Mouse (Mus musculus): ENCODE measurements around the gene Abcb9. TPM values are rescaled to one million over a fixed set of nuclear protein-coding genes. Genes with fewer than 3 reads are reported as not detected.
"Not testable (repeated sequence)": the region's sequence is repeated elsewhere in the genome, so short reads cannot be mapped to it uniquely, and the experiment has no call there.

Abcb9 gene
- total and polyA plus RNA-seq, 2 experiments from 2014 or later = 29.6 to 42.1 TPM

DNA sequence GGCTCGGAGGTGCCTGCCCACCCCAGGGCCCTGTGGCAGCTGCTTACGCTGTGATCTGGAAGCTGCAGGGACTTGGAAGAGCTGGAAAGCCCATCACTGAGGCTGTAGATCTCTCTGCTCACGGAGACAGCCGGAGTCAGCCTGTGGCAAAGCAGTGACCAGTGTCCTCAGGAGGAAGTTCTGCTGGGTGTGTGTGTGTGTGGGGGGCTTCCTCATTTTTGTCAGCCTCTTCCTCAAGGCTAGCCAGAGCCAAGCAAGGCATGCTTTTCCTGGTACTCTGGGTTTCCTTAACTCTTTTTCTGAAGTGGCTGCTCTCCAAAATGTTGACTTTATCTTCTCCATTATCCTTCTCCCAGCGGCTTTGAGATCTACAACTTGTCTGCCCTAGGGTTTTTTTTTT lies 35.9 kb downstream of the Abcb9 start:
- no peaks in the 10 kb centered on the region for H3K4me1 ChIP-seq (ENCODE audit: insufficient read depth, low read length)
- H3K27ac ChIP-seq (ENCODE audit: low read depth, low read length) = no peak overlapping the region
- no peaks in the 10 kb centered on the region for H3K27me3 ChIP-seq (ENCODE audit: insufficient read depth, low read length)
- no peak for ATAC-seq (ENCODE audit: low FRiP score)
- H3K4me2 ChIP-seq (ENCODE audit: low read depth, low read length, poor library complexity, severe bottlenecking) = no peak overlapping the region
- 76% methylated on average over 5 of the region's 5 CpGs for WGBS
- no peaks in the 10 kb centered on the region for H3K9me3 ChIP-seq (ENCODE audit: low read length)
- peaks cover 20% of the 10 kb centered on the region for H3K36me3 ChIP-seq (ENCODE audit: insufficient read depth, low read length)
- DNase-seq (ENCODE audit: low spot score) = no peak
- no peak overlapping the region for H3K9ac ChIP-seq (replicated peaks; ENCODE audit: low read length, poor library complexity, severe bottlenecking)
- no peak for TF ChIP-seq CTCF (IDR thresholded peaks at IDR 0.05)
- H3K4me3 ChIP-seq (ENCODE audit: low read depth, low read length) = no peak overlapping the region

DNA sequence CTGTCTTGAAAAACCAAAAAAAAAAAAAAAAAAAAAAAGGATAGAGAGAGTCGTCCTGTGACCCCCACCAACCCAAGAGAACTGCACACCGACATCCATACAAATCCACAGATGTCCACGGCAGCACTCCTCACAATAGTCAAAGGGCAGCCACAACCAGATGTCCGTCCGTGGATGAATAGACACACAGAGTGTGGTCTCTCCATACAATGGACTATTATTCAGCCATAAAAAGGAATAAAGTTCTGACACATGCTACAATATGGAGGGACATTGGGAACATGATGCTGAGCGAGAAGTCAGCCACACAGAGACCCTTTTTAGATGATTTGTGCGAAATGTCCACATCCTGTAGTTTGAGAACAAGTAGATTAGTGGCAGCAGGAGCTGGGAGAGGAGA lies 36.8 kb downstream of the Abcb9 start:
- H3K36me3 ChIP-seq (ENCODE audit: insufficient read depth, low read length) = peaks cover 12% of the 10 kb centered on the region
- DNase-seq (ENCODE audit: low spot score) = no peak
- H3K9me3 ChIP-seq (ENCODE audit: low read length) = no peaks in the 10 kb centered on the region
- H3K4me1 ChIP-seq (ENCODE audit: insufficient read depth, low read length) = no peaks in the 10 kb centered on the region
- ATAC-seq (ENCODE audit: low FRiP score) = no peak
- 60% methylated on average over 7 of the region's 7 CpGs for WGBS
- H3K4me3 ChIP-seq (ENCODE audit: low read depth, low read length) = no peak overlapping the region
- no peak for TF ChIP-seq CTCF (IDR thresholded peaks at IDR 0.05)
- no peak overlapping the region for H3K4me2 ChIP-seq (ENCODE audit: low read depth, low read length, poor library complexity, severe bottlenecking)
- H3K27ac ChIP-seq (ENCODE audit: low read depth, low read length) = no peak overlapping the region
- no peak overlapping the region for H3K9ac ChIP-seq (replicated peaks; ENCODE audit: low read length, poor library complexity, severe bottlenecking)
- no peaks in the 10 kb centered on the region for H3K27me3 ChIP-seq (ENCODE audit: insufficient read depth, low read length)

DNA sequence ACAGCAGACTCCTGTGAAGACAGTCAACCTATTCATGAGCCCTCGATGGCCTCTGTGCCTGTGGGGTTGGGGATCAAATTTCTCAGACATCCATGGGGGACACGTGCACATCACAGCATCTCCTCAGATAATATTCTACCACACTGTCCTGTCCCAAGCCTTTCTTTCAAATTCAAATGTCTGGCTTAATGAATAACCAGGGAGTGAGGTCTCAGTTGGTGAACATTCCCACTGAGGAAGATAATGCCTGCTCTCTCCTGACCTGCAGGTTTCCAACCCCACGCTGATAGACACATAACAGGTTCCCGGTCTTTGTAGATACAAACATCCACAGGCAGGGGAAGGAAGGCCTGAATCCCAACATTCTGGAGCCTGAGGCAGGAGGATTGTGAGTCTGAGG lies 38.6 kb downstream of the Abcb9 start:
- H3K9ac ChIP-seq (replicated peaks; ENCODE audit: low read length, poor library complexity, severe bottlenecking) = no peak overlapping the region
- 38% methylated on average over 4 of the region's 4 CpGs for WGBS
- H3K27me3 ChIP-seq (ENCODE audit: insufficient read depth, low read length) = no peaks in the 10 kb centered on the region
- no peak overlapping the region for H3K4me2 ChIP-seq (ENCODE audit: low read depth, low read length, poor library complexity, severe bottlenecking)
- no peaks in the 10 kb centered on the region for H3K4me1 ChIP-seq (ENCODE audit: insufficient read depth, low read length)
- no peak for DNase-seq (ENCODE audit: low spot score)
- TF ChIP-seq CTCF (IDR thresholded peaks at IDR 0.05) = no peak
- no peak overlapping the region for H3K4me3 ChIP-seq (ENCODE audit: low read depth, low read length)
- H3K9me3 ChIP-seq (ENCODE audit: low read length) = no peaks in the 10 kb centered on the region
- H3K36me3 ChIP-seq (ENCODE audit: insufficient read depth, low read length) = 0 out of 2 replicates have a peak, but pooled peaks cover 4% of the 10 kb centered on the region
- no peak for ATAC-seq (ENCODE audit: low FRiP score)
- H3K27ac ChIP-seq (ENCODE audit: low read depth, low read length) = no peak overlapping the region

GRCm38 (mm10) chr5:124056219-124056618 lies 39.4 kb downstream of the Abcb9 start:
- no peaks in the 10 kb centered on the region for H3K27me3 ChIP-seq (ENCODE audit: insufficient read depth, low read length)
- no peak overlapping the region for H3K4me2 ChIP-seq (ENCODE audit: low read depth, low read length, poor library complexity, severe bottlenecking)
- TF ChIP-seq CTCF (IDR thresholded peaks at IDR 0.05) = peak; percentile 33
- no peak overlapping the region for H3K4me3 ChIP-seq (ENCODE audit: low read depth, low read length)
- WGBS = 100% methylated on average over 1 of the region's 1 CpGs
- no peak overlapping the region for H3K9ac ChIP-seq (replicated peaks; ENCODE audit: low read length, poor library complexity, severe bottlenecking)
- H3K9me3 ChIP-seq (ENCODE audit: low read length) = no peaks in the 10 kb centered on the region
- H3K4me1 ChIP-seq (ENCODE audit: insufficient read depth, low read length) = no peaks in the 10 kb centered on the region
- H3K36me3 ChIP-seq (ENCODE audit: insufficient read depth, low read length) = no peaks in the 10 kb centered on the region
- DNase-seq (ENCODE audit: low spot score) (no peak), ATAC-seq (ENCODE audit: low FRiP score) (no peak)
- no peak overlapping the region for H3K27ac ChIP-seq (ENCODE audit: low read depth, low read length)

DNA sequence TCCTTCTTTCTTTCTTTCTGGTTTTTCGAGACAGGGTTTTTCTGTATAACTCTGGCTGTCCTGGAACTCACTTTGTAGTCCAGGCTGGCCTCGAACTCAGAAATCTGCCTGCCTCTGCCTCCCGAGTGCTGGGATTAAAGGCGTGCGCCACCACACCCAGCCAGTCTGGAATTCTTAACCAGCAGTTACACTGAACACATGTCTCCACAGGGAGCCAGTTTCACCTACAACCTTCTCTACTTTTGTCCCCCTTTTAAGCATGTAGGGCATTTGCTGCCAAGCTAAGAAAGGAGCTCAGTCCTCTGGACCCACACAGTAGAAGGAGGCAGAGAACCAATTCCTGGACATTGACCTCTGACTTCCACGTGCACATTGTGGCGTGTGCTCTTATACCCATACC lies 43.0 kb downstream of the Abcb9 start:
- not testable (repeated sequence) for H3K4me2 ChIP-seq (ENCODE audit: low read depth, low read length, poor library complexity, severe bottlenecking); H3K9me3 ChIP-seq (ENCODE audit: low read length); H3K4me3 ChIP-seq (ENCODE audit: low read depth, low read length); H3K27me3 ChIP-seq (ENCODE audit: insufficient read depth, low read length); DNase-seq (ENCODE audit: low spot score); H3K36me3 ChIP-seq (ENCODE audit: insufficient read depth, low read length); ATAC-seq (ENCODE audit: low FRiP score); H3K27ac ChIP-seq (ENCODE audit: low read depth, low read length); H3K4me1 ChIP-seq (ENCODE audit: insufficient read depth, low read length); H3K9ac ChIP-seq (replicated peaks; ENCODE audit: low read length, poor library complexity, severe bottlenecking)
- WGBS = 97% methylated on average over 7 of the region's 7 CpGs

GRCm38 (mm10) chr5:124051899-124052491 lies 43.6 kb downstream of the Abcb9 start:
- Histone ChIP-seq H3K4me2 (ENCODE audit: low read depth, low read length, poor library complexity, severe bottlenecking) (no peak overlapping the region), H3K4me3 (ENCODE audit: low read depth, low read length) (no peak overlapping the region), H3K27ac (ENCODE audit: low read depth, low read length) (no peak overlapping the region), H3K27me3 (ENCODE audit: insufficient read depth, low read length) (no peaks in the 10 kb centered on the region), H3K4me1 (ENCODE audit: insufficient read depth, low read length) (0 out of 2 replicates have a peak, but pooled peaks cover 3% of the 10 kb centered on the region), H3K9me3 (ENCODE audit: low read length) (no peaks in the 10 kb centered on the region), H3K9ac (replicated peaks; ENCODE audit: low read length, poor library complexity, severe bottlenecking) (no peak overlapping the region), H3K36me3 (ENCODE audit: insufficient read depth, low read length) (no peaks in the 10 kb centered on the region)
- ATAC-seq (ENCODE audit: low FRiP score) (no peak), DNase-seq (ENCODE audit: low spot score) (no peak)
- TF ChIP-seq CTCF (IDR thresholded peaks at IDR 0.05) = no peak
- WGBS = 86% methylated on average over 11 of the region's 11 CpGs

Measured in midbrain, postnatal 0 days (tissue).